Mouse (Mus musculus) ovary, adult 10 weeks (tissue): Measurements from ENCODE around the gene Apex2. TPM values are rescaled to one million over a fixed set of nuclear protein-coding genes. Genes with fewer than 3 reads are reported as not detected.

Experiments
- polyA plus RNA-seq: library from polyadenylated mRNA; stranded (reverse); fragments of 350-450 nt; fragmentation: Illumina TruSeq; extraction: RNeasy Lipid Tissue Mini Kit (QIAGEN cat#74804); gene quantifications from one replicate; pipeline ENCODE4 v1.2.3, GENCODE M21; 2014

The Apex2 gene
- polyA plus RNA-seq: 5.7 TPM

GRCm38 (mm10) chrX:150589696-150590095, at the start of gene Apex2:
Apex2 (minus strand) TSS chrX:150589868.

GRCm38 (mm10) chrX:150588023-150588764, 1.5 kb downstream of the Apex2 start, which contains the start of gene Pfkfb1:
Pfkfb1 (plus strand) TSS chrX:150588229.

GRCm38 (mm10) chrX:150547239-150547638, 42.4 kb downstream of the Apex2 start, which contains the start of gene Alas2:
Alas2 (plus strand) TSS chrX:150547375.

Other genes starting within 250 kb of the Apex2 start
- gene Tmem29, start 130.7 kb downstream of the Apex2 start, polyA plus RNA-seq: 70.1 TPM
- gene Alas2, start 42.5 kb downstream of the Apex2 start, polyA plus RNA-seq: 1.6 TPM
- 3.8 TPM for gene Pfkfb1, start 1.6 kb downstream of the Apex2 start, polyA plus RNA-seq
- 14.9 TPM for gene Tro, start 67.7 kb upstream of the Apex2 start, polyA plus RNA-seq
- 77.6 TPM for gene Maged2, start 224.5 kb upstream of the Apex2 start, polyA plus RNA-seq